Mouse (Mus musculus): ENCODE results near the gene Prpf6. TPM values are rescaled to one million over a fixed set of nuclear protein-coding genes. Genes with fewer than 3 reads are reported as not detected.

The Prpf6 gene
- total RNA-seq, 2 experiments from 2014 or later = 51.0 to 51.7 TPM

DNA sequence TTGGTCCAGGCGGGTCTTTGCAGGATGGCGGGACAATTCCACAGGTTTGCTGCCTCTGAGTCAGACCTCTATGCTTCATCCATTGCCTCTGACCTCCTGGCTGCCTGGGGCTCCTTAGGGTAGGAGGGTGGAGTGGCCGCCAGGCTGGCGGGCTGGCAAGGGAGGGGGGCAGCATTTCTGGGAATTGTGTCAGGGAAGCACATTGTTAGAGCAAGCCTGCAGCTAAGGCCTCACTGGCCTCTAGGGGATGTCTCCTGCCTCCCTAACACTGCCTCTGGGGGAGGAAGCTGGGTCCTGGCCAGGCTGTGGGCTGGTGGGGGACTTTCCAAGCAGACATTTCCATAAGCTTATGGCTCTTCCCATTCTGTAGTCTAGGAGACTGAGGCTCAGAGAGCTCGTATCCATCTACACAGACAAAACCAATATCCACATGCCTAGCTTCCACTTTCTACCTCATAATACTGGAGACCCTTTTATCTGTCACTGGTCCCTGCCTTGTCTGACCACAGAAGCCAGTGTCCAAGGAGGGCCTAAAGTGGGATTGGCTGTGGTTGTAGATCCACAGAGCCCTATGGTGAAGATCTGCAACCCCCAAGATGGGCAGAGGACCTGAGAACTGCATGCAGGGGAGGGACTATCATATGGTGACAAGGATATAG, 85.6 kb downstream of the Prpf6 start:
- no peak for DNase-seq (ENCODE audit: low spot score in 2 of 2)
- intact Hi-C loops (cut with DNase I) = loop anchor here (10.0 kb wide), 1 partner anchor 152 kb away; the partner anchor contains the start of gene Dnajc5

DNA sequence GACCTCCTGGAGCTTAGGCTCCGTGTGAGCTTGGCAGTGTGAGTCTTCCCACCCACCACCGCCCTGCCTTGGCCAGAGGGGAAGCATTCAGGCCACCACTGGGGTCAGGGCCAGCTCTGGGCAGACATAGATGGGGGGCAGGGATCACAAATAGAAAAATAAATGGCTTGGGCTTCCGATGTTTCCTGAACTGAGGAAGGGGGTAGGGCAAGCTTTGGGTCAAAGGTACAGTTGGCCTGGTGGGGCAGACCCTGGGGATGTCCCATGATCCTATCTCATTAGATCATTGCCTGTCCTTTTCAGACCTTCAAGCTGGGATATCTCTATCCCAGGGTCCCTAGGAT, 86.1 kb downstream of the Prpf6 start:
- no peak for DNase-seq (ENCODE audit: low spot score in 2 of 2)
- intact Hi-C loops (cut with DNase I) = loop anchor here (2.0 to 10.0 kb wide), 2 partner anchors 19 to 153 kb away; partner anchors contain the start of gene Dnajc5

DNA sequence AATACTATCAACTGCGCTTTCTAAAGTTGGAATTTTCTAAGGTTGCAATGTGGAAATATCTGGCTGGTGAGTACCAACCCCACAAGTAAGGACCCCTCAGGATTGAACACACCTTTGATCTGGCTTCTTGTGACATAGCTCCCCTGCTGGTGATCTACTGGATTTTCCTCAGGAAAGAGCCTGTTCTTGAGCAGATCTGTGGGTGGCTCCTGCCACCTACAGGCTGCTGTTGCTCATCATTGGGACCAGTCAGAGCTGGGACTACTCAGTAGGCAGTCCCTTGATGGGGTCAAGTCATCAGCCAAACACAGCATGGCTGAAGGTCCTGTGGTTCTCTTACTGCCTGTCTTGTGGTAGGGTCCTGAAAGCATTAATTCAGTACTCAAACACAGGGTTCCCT, 87.1 kb downstream of the Prpf6 start:
- intact Hi-C loops (cut with DNase I) = loop anchor here (2.0 to 10.0 kb wide), 2 partner anchors 20 to 154 kb away; partner anchors contain the start of gene Dnajc5

DNA sequence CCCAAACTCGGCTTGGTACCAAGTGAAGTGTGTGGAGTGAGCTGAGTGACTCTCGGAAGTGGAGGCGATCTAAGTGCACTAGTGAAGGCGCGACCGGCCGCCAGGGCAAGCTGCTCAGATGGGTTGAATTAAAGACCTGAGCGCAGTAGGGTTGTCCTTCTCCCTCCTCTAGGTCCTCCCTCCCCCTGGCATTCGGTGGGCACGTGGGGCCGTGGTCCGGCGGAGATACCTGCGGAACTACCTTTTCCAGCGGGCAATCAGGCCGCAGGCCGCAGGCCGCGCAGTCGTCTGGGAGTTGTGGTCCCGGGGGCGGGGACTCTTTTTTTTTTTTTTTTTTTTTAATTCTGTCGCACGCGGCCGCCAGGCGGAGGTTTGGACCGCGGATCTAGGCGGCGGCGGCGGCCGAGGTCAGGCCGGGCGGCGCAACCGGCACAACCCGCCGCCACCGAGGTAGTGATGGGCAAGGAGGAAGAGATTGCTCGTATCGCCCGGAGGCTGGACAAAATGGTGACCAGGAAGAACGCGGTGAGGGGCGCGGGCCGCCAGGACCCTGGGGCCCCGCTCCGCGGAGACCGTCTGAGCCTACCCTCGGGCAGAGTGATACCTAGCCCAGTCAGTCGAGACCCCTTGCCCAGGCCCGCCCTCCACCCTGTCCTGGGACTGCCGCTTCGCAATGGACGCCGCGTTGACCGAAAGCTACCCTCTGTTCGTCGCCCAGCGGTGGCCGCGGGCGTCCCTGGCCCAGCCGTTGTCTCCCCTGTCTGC, 88.5 kb downstream of the Prpf6 start, which contains the start of gene Tcea2:
Tcea2 (plus strand) TSS at position 360 of the 765 bp plus-strand sequence.
- intact Hi-C loops (cut with DNase I) = loop anchor here (2.0 to 10.0 kb wide), 3 partner anchors 21 to 155 kb away; partner anchors contain the start of gene Dnajc5

More for the DNA sequence above, 87.1 kb downstream of the Prpf6 start:
- peak; percentile 80 to 88 for DNase-seq (ENCODE audit: low spot score in 2 of 2)

DNA sequence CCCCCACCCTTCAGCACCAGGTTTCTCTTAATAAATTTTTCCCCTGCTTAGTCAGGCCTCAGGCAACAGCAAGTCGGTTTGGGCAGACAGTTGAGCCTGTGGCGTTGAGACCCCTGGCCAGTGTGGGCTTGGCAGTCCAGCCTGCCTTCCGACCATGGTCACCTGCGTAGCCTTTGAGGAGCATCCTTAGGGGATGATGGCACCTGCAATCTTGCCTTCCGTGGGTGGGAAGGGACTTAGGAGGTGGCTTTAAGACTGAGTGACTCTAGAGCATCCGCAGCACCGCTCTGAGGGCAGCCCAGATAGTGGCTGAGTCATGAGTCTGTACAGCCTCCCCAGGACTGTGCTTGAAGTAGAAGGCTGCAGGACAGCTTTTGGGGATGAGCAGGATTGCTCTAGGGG, 89.0 kb downstream of the Prpf6 start:
- intact Hi-C loops (cut with DNase I) = loop anchor here (2.0 kb wide), 1 partner anchor 80 kb away; no protein-coding TSS in a partner anchor

More for the DNA sequence above, 88.5 kb downstream of the Prpf6 start, which contains the start of gene Tcea2:
- peak; percentile 77 to 78 for DNase-seq (ENCODE audit: low spot score in 2 of 2)

DNA sequence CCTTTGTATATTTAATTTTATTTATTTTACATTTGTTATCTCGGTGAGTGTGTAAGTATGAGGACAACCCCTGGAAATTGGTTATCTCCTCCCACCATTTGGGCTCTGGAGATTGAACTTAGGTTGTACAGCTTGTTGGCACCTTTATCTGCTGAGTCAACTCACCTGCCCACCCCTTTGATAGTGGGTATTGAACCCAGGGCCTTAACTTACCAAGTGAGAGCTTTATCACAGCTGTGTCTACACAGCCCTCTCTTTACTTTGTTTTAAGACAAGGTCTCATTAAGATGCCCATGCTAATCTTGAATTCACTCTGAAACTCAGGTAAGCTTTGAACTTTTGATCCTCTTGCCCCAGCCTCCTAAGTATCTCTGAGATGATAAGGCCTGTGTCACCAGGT, 90.3 kb downstream of the Prpf6 start:
- intact Hi-C loops (cut with DNase I) = loop anchor here (2.0 kb wide), 1 partner anchor 81 kb away; no protein-coding TSS in a partner anchor
- DNase-seq (ENCODE audit: low spot score in 2 of 2) = no peak

More for the DNA sequence above, 89.0 kb downstream of the Prpf6 start:
- DNase-seq (ENCODE audit: low spot score in 2 of 2) = peak in 1 of 2 experiments; percentile 58

DNA sequence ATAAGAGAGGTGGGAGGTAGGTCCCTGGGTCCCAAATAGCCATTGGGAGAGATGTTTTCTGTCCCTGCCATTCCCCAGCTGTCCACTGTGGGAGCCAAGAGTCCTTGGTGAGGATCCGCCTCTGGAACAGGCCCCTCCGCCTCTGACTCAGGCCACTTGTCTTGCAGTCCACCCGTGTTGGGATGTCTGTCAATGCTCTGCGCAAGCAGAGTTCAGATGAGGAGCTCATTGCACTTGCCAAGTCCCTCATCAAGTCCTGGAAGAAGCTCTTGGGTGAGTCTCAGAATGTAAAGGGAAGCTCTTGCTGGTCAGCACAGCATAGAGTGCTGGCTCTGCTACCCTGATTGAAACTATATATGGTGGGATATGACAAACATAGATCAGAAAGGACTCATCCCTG, 91.7 kb downstream of the Prpf6 start:
- intact Hi-C loops (cut with DNase I) = no loop called here
- no peak for DNase-seq (ENCODE audit: low spot score in 2 of 2)

DNA sequence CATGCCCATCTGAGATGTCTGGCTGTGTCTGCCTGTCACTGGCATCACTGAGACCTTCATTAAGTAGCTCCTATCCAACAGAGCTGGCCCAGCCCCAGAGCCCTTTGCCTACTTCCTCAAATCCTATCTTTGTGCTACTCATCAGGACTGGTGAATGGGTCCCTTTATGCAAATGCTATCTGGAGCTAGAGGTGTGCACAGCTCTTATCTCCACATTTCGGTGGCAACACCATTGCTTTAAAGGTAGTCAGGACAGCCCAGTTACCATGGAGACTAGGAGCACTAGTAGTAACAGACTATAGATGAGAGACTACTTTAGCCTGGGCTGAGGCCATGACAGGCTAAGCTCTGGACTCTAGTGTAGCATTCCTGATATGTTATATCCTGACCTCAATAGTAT, 93.0 kb downstream of the Prpf6 start:
- intact Hi-C loops (cut with DNase I) = no loop called here
- DNase-seq (ENCODE audit: low spot score in 2 of 2) = no peak

DNA sequence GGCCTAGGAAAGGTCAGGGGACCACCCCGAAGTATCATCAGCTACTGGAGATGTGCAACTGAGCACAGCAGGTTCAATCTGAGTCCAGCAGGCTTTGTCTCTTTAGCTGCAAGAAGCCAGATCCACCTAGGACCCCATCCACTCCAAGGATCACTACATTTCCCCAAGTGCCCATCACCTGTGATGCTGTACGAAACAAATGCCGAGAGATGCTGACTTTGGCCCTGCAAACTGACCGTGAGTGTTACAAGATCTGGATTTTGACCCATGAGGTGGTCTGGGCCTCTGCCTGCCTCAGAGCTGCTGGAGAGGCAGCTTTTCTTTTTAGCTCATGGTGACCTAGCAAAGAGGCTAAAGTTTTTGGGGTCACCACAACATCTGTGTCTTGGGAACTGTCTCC, 94.0 kb downstream of the Prpf6 start:
- DNase-seq (ENCODE audit: low spot score in 2 of 2) = no peak
- intact Hi-C loops (cut with DNase I) = no loop called here

DNA sequence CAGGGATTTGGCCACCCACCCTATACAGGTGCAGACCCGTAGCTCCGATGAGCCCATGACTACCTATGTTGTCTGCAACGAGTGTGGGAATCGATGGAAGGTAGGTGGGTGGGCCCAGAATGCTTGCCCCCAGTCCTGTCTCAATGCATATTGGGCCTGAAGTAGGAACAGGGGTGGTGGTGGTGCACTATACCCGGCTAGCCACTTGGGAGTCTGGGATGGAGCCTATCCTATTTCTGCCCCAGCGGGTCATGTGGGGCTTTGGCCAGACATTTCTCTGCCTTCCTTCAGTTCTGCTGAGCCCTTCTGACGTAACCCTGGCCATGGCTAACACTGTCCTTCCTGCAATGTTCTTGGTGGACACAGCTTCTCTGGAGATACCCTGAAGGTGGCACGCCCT, 95.9 kb downstream of the Prpf6 start:
- DNase-seq (ENCODE audit: low spot score in 2 of 2) = no peak
- intact Hi-C loops (cut with DNase I) = no loop called here

DNA sequence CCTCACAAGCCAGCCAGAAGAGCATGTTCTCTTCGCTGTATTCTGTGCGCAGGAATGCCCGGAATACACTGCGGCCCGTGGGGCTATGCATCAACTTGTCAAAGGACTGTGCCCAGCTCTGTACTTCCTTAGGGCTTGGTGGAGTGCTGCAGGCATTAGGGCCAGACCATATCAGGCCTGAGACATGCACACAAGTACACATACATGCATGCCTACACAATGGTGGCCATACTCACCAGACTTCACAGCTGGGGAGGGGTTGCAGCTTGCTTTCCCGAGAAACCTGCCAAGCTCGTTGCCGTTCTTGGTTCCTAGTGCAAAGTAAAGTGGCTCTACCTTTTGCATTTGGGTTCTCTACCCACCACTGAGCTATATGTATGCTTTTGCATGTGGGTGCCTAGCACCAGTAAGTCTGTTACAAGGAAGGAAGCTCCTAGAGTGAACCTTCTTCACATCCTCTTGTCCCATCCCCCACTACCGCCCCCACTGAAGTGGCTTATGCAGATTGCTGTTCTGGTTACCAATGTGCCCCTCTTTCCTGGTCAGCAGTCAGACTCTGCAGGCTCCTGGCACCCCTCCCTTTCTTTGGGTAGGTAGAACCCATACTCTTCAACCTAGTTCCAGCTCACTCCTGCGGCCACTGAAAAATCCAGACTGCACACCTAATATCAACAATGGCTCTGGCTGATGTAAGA, 97.9 kb downstream of the Prpf6 start:
- peak in 1 of 2 experiments; percentile 62 for DNase-seq (ENCODE audit: low spot score in 2 of 2)

DNA sequence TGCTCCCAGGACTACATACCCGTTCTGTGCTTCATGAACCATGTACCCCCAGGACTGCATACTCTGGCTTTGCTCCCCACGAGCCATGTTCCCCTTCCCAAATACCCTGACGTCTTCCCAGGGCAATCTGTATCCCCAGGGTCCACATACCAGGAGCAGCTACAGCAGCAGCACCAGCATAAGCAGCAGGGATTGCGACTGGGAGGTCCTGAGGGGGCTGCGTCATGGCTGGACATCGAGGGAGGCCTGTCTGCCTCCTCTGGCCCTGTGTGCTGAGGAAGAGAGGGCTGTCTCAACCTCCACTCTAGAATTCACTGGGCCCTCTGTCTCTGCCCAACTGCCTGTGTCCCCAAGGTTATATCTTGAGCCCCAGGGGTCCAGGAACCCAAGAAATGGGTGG, 99.4 kb downstream of the Prpf6 start:
- intact Hi-C loops (cut with DNase I) = no loop called here
- no peak for DNase-seq (ENCODE audit: low spot score in 2 of 2)

More for the DNA sequence above, 97.9 kb downstream of the Prpf6 start:
- intact Hi-C loops (cut with DNase I) = no loop called here

DNA sequence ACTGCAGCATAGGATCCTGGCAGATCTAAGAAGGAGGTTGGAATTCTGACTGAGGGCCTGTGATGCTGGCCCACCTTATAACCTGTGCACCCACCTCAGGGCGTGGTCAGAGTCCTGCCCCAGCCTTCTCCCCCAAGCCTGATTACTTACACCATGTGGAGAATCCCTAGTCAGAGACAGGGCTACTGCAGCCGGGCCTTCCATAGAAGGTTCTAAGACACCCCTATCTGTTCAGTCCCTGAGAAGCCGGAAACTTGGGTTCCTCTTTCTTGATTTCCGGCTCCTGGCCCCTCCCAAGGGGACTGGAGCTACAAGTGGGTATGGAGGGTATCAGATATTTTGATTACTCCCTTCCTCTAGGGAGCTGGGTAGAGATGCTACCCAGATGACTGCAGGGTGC, 99.9 kb downstream of the Prpf6 start:
- intact Hi-C loops (cut with DNase I) = no loop called here
- DNase-seq (ENCODE audit: low spot score in 2 of 2) = no peak

DNA sequence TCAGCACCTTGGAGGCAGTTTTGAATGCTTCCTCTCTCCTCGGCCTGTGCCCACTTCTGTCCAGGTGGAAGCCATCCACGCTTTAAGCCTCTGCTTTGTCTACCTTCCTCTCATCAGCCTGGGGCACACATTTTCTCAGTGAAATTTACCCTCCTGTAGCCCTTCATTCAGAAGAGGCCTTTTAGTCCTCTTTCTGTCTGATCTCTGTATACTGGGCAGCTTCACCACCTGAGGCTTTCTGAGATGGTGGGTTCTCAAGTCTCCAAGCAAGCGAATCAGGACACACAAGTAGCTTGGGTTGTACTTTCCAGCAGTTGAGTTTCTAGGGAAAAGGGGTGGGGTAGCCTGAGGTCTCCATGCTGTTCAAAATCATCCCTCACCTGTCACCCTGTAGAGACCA, 100.6 kb downstream of the Prpf6 start:
- intact Hi-C loops (cut with DNase I) = no loop called here
- no peak for DNase-seq (ENCODE audit: low spot score in 2 of 2)

DNA sequence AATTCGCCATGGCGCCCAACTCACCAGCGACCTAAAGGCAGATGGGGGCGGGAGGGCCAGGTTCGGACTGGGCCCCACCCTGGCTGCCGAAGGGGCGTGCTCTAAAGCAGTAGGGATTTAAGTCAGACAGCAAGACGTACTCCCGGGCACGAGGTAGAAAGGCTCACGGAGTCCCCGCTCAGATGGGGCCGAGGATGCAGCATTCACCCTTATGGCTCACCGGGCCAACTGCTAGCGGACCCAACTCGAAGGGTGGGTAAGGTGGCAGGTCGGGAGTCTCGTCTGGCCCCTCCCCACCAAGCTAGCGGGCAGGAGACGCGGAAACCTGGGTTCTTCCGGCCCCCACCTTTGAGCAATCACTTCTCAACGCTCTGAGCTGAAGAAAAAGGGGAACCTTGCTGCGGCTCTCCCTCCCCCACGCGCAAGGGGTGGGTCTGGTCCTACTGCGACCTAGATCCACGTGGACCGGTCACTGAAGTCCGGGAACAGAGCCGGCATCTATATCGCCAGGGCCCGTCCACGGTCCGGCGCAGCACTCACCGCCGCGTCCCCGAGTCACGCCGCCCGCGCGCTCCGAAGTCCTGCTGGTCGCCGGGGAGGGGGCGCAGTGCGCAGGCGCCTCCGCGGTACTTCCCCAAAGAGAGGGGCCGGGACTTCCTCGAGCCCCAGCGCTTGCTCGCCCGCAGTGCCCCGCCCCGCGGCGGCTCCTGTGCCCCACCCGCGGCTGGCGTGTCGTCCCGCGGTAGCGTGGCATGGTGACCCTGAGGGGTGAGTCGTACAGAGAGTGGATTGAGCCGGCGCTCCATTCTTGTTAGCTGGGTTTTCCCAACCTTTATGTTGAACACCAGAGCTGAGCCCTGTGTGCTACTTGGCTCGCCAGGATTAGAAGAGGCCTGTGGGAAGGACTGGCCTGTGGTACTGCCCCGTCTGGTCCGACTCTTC, 101.9 kb downstream of the Prpf6 start, which contains the start of gene Rgs19:
Rgs19 (minus strand) TSS at position 639 of the 942 bp plus-strand sequence.
- peak; percentile 82 for DNase-seq (ENCODE audit: low spot score in 2 of 2)
- intact Hi-C loops (cut with DNase I) = no loop called here

DNA sequence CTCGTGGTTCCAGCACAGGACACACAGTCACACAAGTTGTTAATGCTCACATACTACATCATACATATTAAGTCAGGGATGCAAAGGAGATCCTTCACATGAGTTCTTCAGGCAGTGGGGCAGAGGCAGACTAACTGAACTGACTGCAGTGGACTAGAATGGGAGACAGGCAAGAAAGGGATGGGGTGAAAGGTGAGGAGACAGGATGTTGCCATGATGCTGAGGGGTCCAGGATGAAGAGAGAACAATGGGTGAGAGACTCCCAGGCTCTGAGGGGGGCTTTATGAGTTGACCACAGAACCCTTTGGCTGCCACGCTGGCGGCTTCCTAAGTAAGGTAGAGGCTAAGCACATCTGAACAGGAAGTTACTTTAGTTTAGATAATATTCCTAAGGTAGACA, 102.9 kb downstream of the Prpf6 start:
- intact Hi-C loops (cut with DNase I) = no loop called here
- no peak for DNase-seq (ENCODE audit: low spot score in 2 of 2)

DNA sequence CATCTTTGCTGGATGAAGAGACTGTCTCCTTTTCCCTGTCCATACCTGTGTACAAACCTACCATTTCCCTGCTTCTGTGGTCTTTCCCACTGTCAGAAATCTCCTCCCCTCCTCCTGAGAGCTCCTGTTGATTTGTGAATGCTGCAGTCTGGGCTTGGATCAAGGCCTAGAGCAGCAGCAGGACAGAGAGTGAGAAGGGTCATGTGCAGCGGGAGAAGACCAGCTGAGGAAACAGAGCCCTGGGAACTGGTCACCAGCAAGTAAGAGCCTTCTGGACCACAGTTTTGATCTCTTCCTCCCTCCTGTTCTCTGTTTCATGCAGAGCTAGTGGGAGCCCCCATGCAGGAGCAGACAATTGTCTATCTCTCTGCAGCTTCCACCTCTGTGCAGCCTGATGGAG, 104.1 kb downstream of the Prpf6 start:
- DNase-seq (ENCODE audit: low spot score in 2 of 2) = no peak
- intact Hi-C loops (cut with DNase I) = no loop called here

DNA sequence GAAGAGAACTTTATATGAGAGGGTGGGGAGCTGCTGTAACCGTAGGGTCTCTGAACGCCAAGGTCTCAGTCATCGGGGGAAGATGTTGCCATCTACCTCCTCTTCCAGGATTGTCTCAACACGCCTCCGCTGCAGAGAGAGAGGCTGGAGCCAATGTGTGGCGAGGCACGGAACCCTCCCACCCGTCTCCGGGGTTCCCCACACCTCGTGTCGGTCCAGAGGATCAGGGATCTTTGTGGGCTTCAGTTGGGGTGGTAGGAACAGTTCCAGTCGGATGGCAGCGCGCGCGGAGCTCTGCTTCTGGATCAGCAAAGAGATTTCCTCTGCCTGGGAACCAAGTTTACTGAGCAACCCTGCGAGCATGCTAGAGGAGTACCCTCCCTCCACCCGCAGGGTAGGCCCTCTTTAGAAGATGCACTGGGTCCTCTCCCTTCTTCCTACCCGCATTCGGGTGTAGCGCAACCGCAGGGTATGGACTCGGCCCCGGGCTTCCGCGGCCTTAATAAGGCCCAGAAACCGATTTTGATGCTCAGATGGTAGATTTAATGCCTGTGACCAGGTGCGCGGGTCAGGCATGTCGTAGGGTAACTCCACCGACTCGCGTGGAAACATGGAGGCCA, 105.2 kb downstream of the Prpf6 start:
- intact Hi-C loops (cut with DNase I) = no loop called here
- DNase-seq (ENCODE audit: low spot score in 2 of 2) = no peak

Data from left cerebral cortex, postnatal 25 days (tissue).